Mouse (Mus musculus): ENCODE measurements around the gene Clec16a. TPM values are rescaled to one million over a fixed set of nuclear protein-coding genes. Genes with fewer than 3 reads are reported as not detected.

The Clec16a gene
- polyA plus RNA-seq, 1 experiment, result 25.2 TPM

GRCm38 (mm10) chr16:10639111-10639889, 94.2 kb downstream of the Clec16a start:
- WGBS, result 3% methylated on average over 13 of the region's 13 CpGs
- peaks cover 36% of the 10 kb centered on the region for H3K4me1 ChIP-seq (replicated peaks; ENCODE audit: control insufficient read depth, insufficient read depth, low read length)
- no peaks in the 10 kb centered on the region for H3K36me3 ChIP-seq (ENCODE audit: control insufficient read depth, insufficient read depth, low read length)
- H3K27ac ChIP-seq (ENCODE audit: control insufficient read depth, insufficient read depth, low read length), result peak overlapping the region; percentile 37; the same call in 1 of the 2 replicates
- peak; percentile 50 for DNase-seq
- no peaks in the 10 kb centered on the region for H3K27me3 ChIP-seq (ENCODE audit: control insufficient read depth, insufficient read depth, low read length)
- TF ChIP-seq CTCF (IDR thresholded peaks at IDR 0.05; ENCODE audit: borderline replicate concordance, control insufficient read depth, extremely low read depth, insufficient read depth, low read length, poor library complexity) (0 out of 2 replicates have a peak, but pooled peaks have one; percentile 5), POLR2A (IDR thresholded peaks at IDR 0.05; ENCODE audit: control insufficient read depth, extremely low read depth, insufficient read depth, low read length, poor library complexity) (no peak)
- H3K4me3 ChIP-seq (ENCODE audit: control insufficient read depth, insufficient read depth, low read length), result no peak overlapping the region

GRCm38 (mm10) chr16:10640041-10640440, 94.9 kb downstream of the Clec16a start:
- peaks cover 36% of the 10 kb centered on the region for H3K4me1 ChIP-seq (replicated peaks; ENCODE audit: control insufficient read depth, insufficient read depth, low read length)
- peak overlapping the region; percentile 55; the same call in 1 of the 2 replicates for H3K27ac ChIP-seq (ENCODE audit: control insufficient read depth, insufficient read depth, low read length)
- no peak overlapping the region for H3K4me3 ChIP-seq (ENCODE audit: control insufficient read depth, insufficient read depth, low read length)
- no peak for TF ChIP-seq POLR2A (IDR thresholded peaks at IDR 0.05; ENCODE audit: control insufficient read depth, extremely low read depth, insufficient read depth, low read length, poor library complexity)
- peak; percentile 73; the same call in 1 of the 2 replicates for TF ChIP-seq CTCF (IDR thresholded peaks at IDR 0.05; ENCODE audit: borderline replicate concordance, control insufficient read depth, extremely low read depth, insufficient read depth, low read length, poor library complexity)
- 3% methylated on average over 5 of the region's 5 CpGs for WGBS
- no peaks in the 10 kb centered on the region for H3K27me3 ChIP-seq (ENCODE audit: control insufficient read depth, insufficient read depth, low read length)
- DNase-seq, result peak; percentile 87
- H3K36me3 ChIP-seq (ENCODE audit: control insufficient read depth, insufficient read depth, low read length), result no peaks in the 10 kb centered on the region

- peaks cover 36% of the 10 kb centered on the region for H3K4me1 ChIP-seq (replicated peaks; ENCODE audit: control insufficient read depth, insufficient read depth, low read length)
- 23% methylated on average over 1 of the region's 1 CpGs for WGBS
- H3K4me3 ChIP-seq (ENCODE audit: control insufficient read depth, insufficient read depth, low read length), result no peak overlapping the region
- no peaks in the 10 kb centered on the region for H3K36me3 ChIP-seq (ENCODE audit: control insufficient read depth, insufficient read depth, low read length)
- no peaks in the 10 kb centered on the region for H3K27me3 ChIP-seq (ENCODE audit: control insufficient read depth, insufficient read depth, low read length)
- TF ChIP-seq POLR2A (IDR thresholded peaks at IDR 0.05; ENCODE audit: control insufficient read depth, extremely low read depth, insufficient read depth, low read length, poor library complexity), result no peak
- no peak for TF ChIP-seq CTCF (IDR thresholded peaks at IDR 0.05; ENCODE audit: borderline replicate concordance, control insufficient read depth, extremely low read depth, insufficient read depth, low read length, poor library complexity)
- no peak for DNase-seq
- no peak overlapping the region for H3K27ac ChIP-seq (ENCODE audit: control insufficient read depth, insufficient read depth, low read length)
Observed at GRCm38 (mm10) chr16:10641146-10641545, 96.0 kb downstream of the Clec16a start.

GRCm38 (mm10) chr16:10642857-10643633, 97.9 kb downstream of the Clec16a start:
- TF ChIP-seq CTCF (IDR thresholded peaks at IDR 0.05; ENCODE audit: borderline replicate concordance, control insufficient read depth, extremely low read depth, insufficient read depth, low read length, poor library complexity) (no peak), POLR2A (IDR thresholded peaks at IDR 0.05; ENCODE audit: control insufficient read depth, extremely low read depth, insufficient read depth, low read length, poor library complexity) (no peak)
- no peaks in the 10 kb centered on the region for H3K36me3 ChIP-seq (ENCODE audit: control insufficient read depth, insufficient read depth, low read length)
- WGBS, result 74% methylated on average over 4 of the region's 4 CpGs
- peaks cover 28% of the 10 kb centered on the region for H3K4me1 ChIP-seq (replicated peaks; ENCODE audit: control insufficient read depth, insufficient read depth, low read length)
- H3K27ac ChIP-seq (ENCODE audit: control insufficient read depth, insufficient read depth, low read length), result no peak overlapping the region
- H3K27me3 ChIP-seq (ENCODE audit: control insufficient read depth, insufficient read depth, low read length), result no peaks in the 10 kb centered on the region
- H3K4me3 ChIP-seq (ENCODE audit: control insufficient read depth, insufficient read depth, low read length), result no peak overlapping the region
- no peak for DNase-seq

- no peak for DNase-seq
- peaks cover 16% of the 10 kb centered on the region for H3K4me1 ChIP-seq (replicated peaks; ENCODE audit: control insufficient read depth, insufficient read depth, low read length)
Observed at GRCm38 (mm10) chr16:10644238-10644637, 99.1 kb downstream of the Clec16a start.

GRCm38 (mm10) chr16:10644731-10645130, 99.6 kb downstream of the Clec16a start:
- no peaks in the 10 kb centered on the region for H3K27me3 ChIP-seq (ENCODE audit: control insufficient read depth, insufficient read depth, low read length)
- H3K4me3 ChIP-seq (ENCODE audit: control insufficient read depth, insufficient read depth, low read length), result no peak overlapping the region
- DNase-seq, result no peak
- H3K27ac ChIP-seq (ENCODE audit: control insufficient read depth, insufficient read depth, low read length), result no peak overlapping the region
- H3K36me3 ChIP-seq (ENCODE audit: control insufficient read depth, insufficient read depth, low read length), result no peaks in the 10 kb centered on the region
- no peak for TF ChIP-seq POLR2A (IDR thresholded peaks at IDR 0.05; ENCODE audit: control insufficient read depth, extremely low read depth, insufficient read depth, low read length, poor library complexity)
- no peak for TF ChIP-seq CTCF (IDR thresholded peaks at IDR 0.05; ENCODE audit: borderline replicate concordance, control insufficient read depth, extremely low read depth, insufficient read depth, low read length, poor library complexity)
- WGBS, result 97% methylated on average over 8 of the region's 8 CpGs
- H3K4me1 ChIP-seq (replicated peaks; ENCODE audit: control insufficient read depth, insufficient read depth, low read length), result peaks cover 11% of the 10 kb centered on the region

More at GRCm38 (mm10) chr16:10644238-10644637, 99.1 kb downstream of the Clec16a start:
- no peak overlapping the region for H3K4me3 ChIP-seq (ENCODE audit: control insufficient read depth, insufficient read depth, low read length)
- H3K36me3 ChIP-seq (ENCODE audit: control insufficient read depth, insufficient read depth, low read length), result no peaks in the 10 kb centered on the region
- no peaks in the 10 kb centered on the region for H3K27me3 ChIP-seq (ENCODE audit: control insufficient read depth, insufficient read depth, low read length)
- no peak for TF ChIP-seq CTCF (IDR thresholded peaks at IDR 0.05; ENCODE audit: borderline replicate concordance, control insufficient read depth, extremely low read depth, insufficient read depth, low read length, poor library complexity)
- TF ChIP-seq POLR2A (IDR thresholded peaks at IDR 0.05; ENCODE audit: control insufficient read depth, extremely low read depth, insufficient read depth, low read length, poor library complexity), result no peak
- no peak overlapping the region for H3K27ac ChIP-seq (ENCODE audit: control insufficient read depth, insufficient read depth, low read length)
